Mouse (Mus musculus): Measurements from ENCODE around the gene Nipal1. TPM values are rescaled to one million over a fixed set of nuclear protein-coding genes. Genes with fewer than 3 reads are reported as not detected.
A peak's percentile ranks its signal among the peaks of the same experiment; 100 is the strongest.

Gene Nipal1
- 0.10 and 0.68 TPM in 2 replicates for polyA plus RNA-seq (2016; fragmentation: Nextera tagmentation; extraction: Ambion mirVana)

DNA sequence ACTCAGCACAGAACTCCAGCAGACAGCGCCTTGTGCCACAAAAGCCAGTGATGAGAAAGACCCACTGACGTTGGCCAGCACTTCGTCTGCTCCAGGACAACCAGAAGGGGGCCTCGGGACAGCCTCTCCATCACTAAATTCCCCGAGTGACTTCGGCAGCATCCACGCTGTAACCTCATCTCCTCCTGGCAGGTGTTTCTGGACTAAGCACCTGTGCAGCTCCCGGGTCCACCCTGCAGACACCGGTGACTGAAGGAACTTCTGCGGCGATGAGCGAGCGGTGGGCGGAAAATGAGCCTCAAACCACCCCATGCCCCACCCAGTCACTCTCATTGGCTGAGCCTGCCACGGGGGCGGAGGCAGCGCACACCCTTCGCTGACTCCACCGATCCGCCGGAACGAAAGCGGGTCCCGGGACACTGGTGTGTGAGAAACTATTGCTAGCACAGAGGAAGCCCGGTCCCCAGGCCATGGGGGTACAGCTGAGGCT is at the start of gene Nipal1:
Gene Nipal1, plus strand, starts transcription at position 378 of the 490 bp plus-strand sequence.
- no peaks in the 10 kb centered on the region for H3K9me3 ChIP-seq
- WGBS, result 1% methylated on average over 25 of the region's 25 CpGs
- H3K27ac ChIP-seq, result no peak within 1 kb of the TSS
- no peaks in the 10 kb centered on the region for H3K36me3 ChIP-seq
- peak; percentile 91 for DNase-seq (ENCODE audit: low spot score)
- H3K4me1 ChIP-seq, result peaks cover 12% of the 10 kb centered on the region
- peak within 1 kb of the TSS; percentile 66 for H3K4me3 ChIP-seq
- H3K27me3 ChIP-seq (ENCODE audit: insufficient read depth, poor library complexity, severe bottlenecking), result peaks cover 43% of the 10 kb centered on the region

DNA sequence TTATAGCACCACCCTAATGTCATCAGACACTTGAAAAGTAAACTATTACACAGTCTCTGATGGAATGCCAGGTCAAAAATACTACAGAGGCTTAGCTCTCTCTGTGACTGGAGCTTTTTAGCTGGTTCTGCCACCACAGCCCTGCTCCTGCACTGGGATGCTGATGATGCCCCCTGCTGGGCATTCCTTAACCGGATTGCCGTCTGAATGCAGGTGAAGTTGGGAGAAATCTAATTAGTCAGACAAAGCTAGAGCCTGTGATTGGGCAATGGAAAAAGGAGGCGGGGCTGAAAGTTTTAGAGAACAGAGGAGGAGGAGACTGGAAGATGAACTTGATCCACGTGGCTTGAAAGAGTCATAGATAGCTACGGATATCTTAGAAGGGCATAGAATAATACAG is 46.6 kb upstream of the Nipal1 start:
- Histone ChIP-seq H3K27me3 (ENCODE audit: insufficient read depth, poor library complexity, severe bottlenecking) (no peaks in the 10 kb centered on the region), H3K36me3 (no peaks in the 10 kb centered on the region), H3K27ac (no peak overlapping the region), H3K4me3 (no peak overlapping the region), H3K4me1 (no peaks in the 10 kb centered on the region), H3K9me3 (no peaks in the 10 kb centered on the region)
- DNase-seq (ENCODE audit: low spot score), result peak; percentile 78
- 12% methylated on average over 5 of the region's 5 CpGs for WGBS

DNA sequence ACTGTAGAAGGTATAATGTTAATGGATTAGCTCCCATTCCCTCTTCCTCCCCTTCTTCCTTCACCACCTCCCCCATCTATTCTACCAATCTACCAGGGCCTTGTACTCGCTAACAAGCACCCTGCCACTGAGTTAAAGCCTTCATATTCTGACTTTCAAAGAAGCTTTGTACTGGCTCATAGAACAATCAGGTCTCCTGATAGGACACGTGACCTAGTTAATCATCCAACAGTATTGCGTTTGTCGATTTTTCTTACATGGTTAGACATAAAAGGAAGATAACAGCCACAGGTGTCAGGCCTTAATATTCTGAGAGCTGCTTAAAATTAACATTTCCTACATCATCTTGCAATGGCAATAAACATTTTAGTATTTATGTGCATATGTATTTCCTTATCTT is 44.5 kb upstream of the Nipal1 start:
- H3K27me3 ChIP-seq (ENCODE audit: insufficient read depth, poor library complexity, severe bottlenecking), result no peaks in the 10 kb centered on the region
- DNase-seq (ENCODE audit: low spot score), result no peak
- H3K27ac ChIP-seq, result no peak overlapping the region
- no peaks in the 10 kb centered on the region for H3K36me3 ChIP-seq
- H3K9me3 ChIP-seq, result no peaks in the 10 kb centered on the region
- H3K4me1 ChIP-seq, result no peaks in the 10 kb centered on the region; the same call in 1 of the 2 replicates
- no peak overlapping the region for H3K4me3 ChIP-seq
- 86% methylated on average over 4 of the region's 4 CpGs for WGBS

DNA sequence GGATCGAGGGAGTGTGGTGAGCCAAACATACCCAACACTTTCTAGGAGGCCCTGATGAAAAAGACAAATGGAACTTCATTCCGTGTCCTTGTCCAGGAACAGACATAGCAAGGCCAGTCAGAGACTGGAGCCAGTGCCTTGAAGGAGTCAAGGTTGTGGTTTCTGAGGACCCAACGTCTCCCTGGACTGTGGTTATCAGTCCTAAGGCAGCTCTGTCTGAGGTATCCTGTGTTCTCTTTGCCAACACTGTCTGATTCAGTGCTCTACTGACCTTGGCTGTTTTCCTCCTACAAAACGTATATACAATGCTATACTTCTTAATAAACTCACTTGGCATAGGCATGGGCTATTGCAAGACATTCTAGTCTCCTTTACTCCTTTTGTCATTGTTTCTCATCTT is 30.2 kb upstream of the Nipal1 start:
- DNase-seq (ENCODE audit: low spot score), result no peak
- Histone ChIP-seq H3K36me3 (no peaks in the 10 kb centered on the region), H3K27ac (no peak overlapping the region), H3K9me3 (no peaks in the 10 kb centered on the region), H3K27me3 (ENCODE audit: insufficient read depth, poor library complexity, severe bottlenecking) (no peaks in the 10 kb centered on the region), H3K4me3 (no peak overlapping the region), H3K4me1 (no peaks in the 10 kb centered on the region)
- 69% methylated on average over 4 of the region's 4 CpGs for WGBS

DNA sequence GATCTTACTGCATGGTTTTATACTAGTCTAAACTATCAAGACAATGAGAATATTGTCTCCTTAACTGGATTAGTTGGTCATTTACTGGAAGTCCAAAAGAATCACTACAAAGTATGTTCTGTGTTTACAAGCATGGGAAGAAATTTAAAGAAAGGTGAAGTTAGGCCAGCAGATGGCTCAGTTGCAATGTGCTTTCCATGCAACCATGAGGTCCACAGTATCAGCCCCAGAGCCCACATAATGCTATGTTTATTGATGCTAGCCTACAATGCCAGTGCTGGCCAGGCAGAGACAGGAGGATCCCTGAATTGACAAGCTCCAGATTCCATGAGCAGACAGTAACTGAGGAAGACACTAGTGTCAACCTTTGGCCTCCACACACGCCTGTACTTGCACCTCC is 26.6 kb upstream of the Nipal1 start:
- Histone ChIP-seq H3K36me3 (no peaks in the 10 kb centered on the region), H3K27me3 (ENCODE audit: insufficient read depth, poor library complexity, severe bottlenecking) (no peaks in the 10 kb centered on the region), H3K27ac (no peak overlapping the region), H3K4me1 (no peaks in the 10 kb centered on the region), H3K9me3 (no peaks in the 10 kb centered on the region), H3K4me3 (no peak overlapping the region)
- WGBS, result 77% methylated on average over 1 of the region's 1 CpGs
- no peak for DNase-seq (ENCODE audit: low spot score)

DNA sequence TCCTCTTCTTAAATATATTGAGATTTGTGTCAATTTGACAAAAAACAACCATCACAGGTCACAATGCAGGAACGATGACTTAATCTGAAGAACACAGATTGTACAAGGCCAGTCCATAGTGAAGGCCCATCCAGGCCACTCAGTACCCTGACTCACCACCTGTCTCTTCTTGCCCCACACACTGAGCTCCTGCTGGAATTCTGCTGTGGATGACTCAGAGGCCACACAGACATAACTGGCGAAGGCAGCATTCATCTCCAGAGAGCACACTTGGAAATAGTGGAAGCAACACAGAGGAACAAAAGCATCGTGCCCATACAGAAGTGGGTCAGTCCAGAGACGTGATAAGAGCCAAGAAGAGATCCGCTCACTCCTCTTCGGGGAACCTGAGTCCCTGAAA is 17.6 kb upstream of the Nipal1 start:
- Histone ChIP-seq H3K27me3 (ENCODE audit: insufficient read depth, poor library complexity, severe bottlenecking) (no peaks in the 10 kb centered on the region), H3K9me3 (no peaks in the 10 kb centered on the region), H3K4me3 (no peak overlapping the region), H3K27ac (no peak overlapping the region), H3K36me3 (no peaks in the 10 kb centered on the region), H3K4me1 (no peaks in the 10 kb centered on the region)
- no peak for DNase-seq (ENCODE audit: low spot score)
- 75% methylated on average over 6 of the region's 6 CpGs for WGBS

DNA sequence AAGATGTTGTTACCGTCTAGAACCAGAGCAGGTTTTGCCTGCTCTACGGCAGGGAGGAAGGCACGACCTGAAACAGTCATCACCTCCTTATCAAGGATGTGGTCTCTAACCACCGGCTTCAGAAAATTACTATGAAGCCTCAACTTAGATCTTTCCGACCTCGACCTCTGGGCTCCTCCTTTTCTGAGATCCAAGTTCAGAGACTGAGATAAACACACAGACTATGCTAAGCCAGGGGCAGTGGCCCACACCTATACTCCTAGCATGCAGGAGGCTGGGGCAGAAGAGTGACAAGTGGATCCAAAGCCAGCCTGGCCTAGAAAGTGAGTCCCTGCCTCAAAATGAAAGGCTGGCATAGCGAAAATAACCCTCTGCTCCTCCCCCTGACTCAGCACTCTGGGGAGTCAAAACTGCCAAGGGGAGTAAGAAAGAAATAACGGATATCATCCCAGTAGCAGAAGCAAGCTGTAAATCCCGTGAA is 12.8 kb upstream of the Nipal1 start:
- Histone ChIP-seq H3K4me1 (no peaks in the 10 kb centered on the region), H3K4me3 (no peak overlapping the region), H3K36me3 (no peaks in the 10 kb centered on the region), H3K27me3 (ENCODE audit: insufficient read depth, poor library complexity, severe bottlenecking) (no peaks in the 10 kb centered on the region), H3K9me3 (no peaks in the 10 kb centered on the region), H3K27ac (no peak overlapping the region)
- DNase-seq (ENCODE audit: low spot score), result no peak
- WGBS, result 77% methylated on average over 9 of the region's 9 CpGs

DNA sequence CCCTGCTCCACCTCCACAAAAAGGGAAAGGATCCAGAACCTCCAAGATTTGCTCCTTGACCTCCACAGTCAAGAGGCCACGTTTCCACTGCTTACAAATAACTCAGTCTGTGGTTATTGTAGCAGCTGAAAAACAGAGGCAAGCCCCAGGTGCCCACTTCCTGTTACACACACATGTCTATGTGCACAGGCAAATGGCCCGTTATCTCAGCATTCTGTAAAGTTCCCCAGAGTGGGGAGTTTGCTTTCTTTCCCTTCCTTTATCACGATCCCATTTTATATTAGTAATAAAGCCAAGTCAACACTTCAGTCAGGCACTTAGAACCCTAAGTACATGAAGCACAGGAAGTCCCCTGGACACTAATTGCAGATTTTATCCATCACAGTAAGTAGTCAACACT is 11.5 kb upstream of the Nipal1 start:
- no peak for DNase-seq (ENCODE audit: low spot score)
- 66% methylated on average over 3 of the region's 3 CpGs for WGBS

DNA sequence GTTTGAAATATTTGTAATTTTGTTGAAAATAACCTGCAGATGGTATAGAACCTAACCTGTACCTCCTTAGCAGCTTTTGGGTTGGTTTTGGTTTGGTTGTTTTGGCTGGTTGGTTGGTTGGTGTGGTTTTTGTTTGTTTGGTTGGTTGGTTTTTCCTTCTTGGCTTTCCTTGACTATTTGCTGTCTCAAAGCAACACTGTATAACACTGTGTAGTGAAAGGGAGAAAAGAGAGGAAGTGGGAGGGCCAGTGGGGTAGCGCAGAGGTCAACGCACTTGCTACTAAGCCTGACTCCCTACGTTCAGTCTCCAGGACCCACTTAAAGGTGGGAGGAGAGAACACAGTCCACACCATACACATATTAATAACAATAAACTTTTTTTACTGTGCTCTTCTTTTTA is 11.0 kb upstream of the Nipal1 start:
- no peaks in the 10 kb centered on the region for H3K4me1 ChIP-seq
- H3K36me3 ChIP-seq, result no peaks in the 10 kb centered on the region
- no peak overlapping the region for H3K4me3 ChIP-seq
- no peaks in the 10 kb centered on the region for H3K9me3 ChIP-seq
- H3K27me3 ChIP-seq (ENCODE audit: insufficient read depth, poor library complexity, severe bottlenecking), result no peaks in the 10 kb centered on the region
- H3K27ac ChIP-seq, result no peak overlapping the region
- WGBS, result 84% methylated on average over 3 of the region's 3 CpGs
- DNase-seq (ENCODE audit: low spot score), result no peak

More for the DNA sequence above, 11.5 kb upstream of the Nipal1 start:
- Histone ChIP-seq H3K9me3 (no peaks in the 10 kb centered on the region), H3K27me3 (ENCODE audit: insufficient read depth, poor library complexity, severe bottlenecking) (no peaks in the 10 kb centered on the region), H3K4me1 (no peaks in the 10 kb centered on the region), H3K4me3 (no peak overlapping the region), H3K36me3 (no peaks in the 10 kb centered on the region), H3K27ac (no peak overlapping the region)

DNA sequence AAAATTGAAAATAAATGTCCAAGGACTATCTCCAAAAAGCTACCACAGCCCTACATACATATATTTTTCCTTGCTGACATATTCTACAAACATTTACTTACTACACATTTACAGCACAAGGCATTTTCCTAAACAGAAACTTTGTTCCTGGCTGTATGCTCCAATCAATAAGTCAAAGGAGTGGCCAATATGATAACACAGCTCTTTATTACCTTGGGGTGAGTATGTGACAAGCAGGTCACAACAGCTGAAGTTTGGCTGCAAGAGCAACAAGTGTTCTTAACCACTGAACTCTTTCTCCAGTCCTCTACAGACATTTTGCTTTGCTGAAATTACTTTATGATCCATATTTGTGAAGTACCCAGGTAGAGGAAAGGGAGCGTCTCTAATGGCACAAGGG is 7.5 kb upstream of the Nipal1 start:
- WGBS, result 91% methylated on average over 1 of the region's 1 CpGs
- no peaks in the 10 kb centered on the region for H3K36me3 ChIP-seq
- H3K4me1 ChIP-seq, result no peaks in the 10 kb centered on the region
- no peaks in the 10 kb centered on the region for H3K9me3 ChIP-seq
- no peak for DNase-seq (ENCODE audit: low spot score)
- no peak overlapping the region for H3K4me3 ChIP-seq
- no peak overlapping the region for H3K27ac ChIP-seq
- H3K27me3 ChIP-seq (ENCODE audit: insufficient read depth, poor library complexity, severe bottlenecking), result peaks cover 10% of the 10 kb centered on the region; the same call in 1 of the 2 replicates

DNA sequence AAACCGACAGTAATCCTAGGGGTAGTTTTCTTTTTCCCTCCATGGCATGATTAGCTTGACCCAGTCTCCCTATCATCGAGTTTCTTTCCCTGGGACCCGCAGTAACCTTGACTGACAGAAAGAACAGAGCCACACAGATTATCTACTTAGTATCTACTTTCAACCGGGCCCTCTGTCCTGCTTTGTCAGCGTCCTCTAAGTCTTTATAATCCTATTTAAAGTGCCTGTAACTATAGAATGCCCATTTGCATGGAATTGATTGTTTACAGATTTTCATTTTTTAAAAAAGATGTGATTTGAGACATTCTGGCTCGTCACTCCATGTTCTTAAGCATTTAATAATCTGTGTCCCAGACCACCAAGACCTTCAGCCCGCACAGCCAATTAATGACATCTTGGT is 3.9 kb upstream of the Nipal1 start:
- WGBS, result 67% methylated on average over 7 of the region's 7 CpGs
- no peak for DNase-seq (ENCODE audit: low spot score)

DNA sequence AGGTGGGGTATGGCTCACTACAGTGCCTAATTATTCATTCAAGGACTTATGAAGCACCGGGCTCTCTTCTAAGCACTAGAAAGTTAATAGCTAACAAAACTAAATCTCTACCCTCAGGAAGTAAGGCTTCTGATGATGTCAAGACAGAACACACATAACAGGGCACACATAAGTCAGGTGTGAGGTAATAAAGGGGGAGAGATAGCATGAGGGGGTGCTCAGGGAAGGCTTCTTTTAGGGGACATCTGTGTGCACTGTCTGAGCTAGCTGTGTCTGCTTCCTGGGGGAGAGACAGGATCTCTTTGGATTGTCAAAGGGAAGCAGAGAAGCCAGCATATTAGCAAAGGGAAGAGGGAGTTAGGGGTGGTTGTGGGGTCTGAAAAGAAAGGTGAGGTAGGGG is 3.4 kb upstream of the Nipal1 start, which contains the start of gene Cnga1:
Gene Cnga1, minus strand, starts transcription at position 101 of the 400 bp plus-strand sequence.
- H3K4me1 ChIP-seq, result peaks cover 12% of the 10 kb centered on the region
- no peak for DNase-seq (ENCODE audit: low spot score)
- WGBS, result 95% methylated on average over 1 of the region's 1 CpGs
- no peak within 1 kb of the TSS for H3K4me3 ChIP-seq
- H3K9me3 ChIP-seq, result no peaks in the 10 kb centered on the region
- H3K27ac ChIP-seq, result no peak within 1 kb of the TSS
- no peaks in the 10 kb centered on the region for H3K36me3 ChIP-seq
- H3K27me3 ChIP-seq (ENCODE audit: insufficient read depth, poor library complexity, severe bottlenecking), result peaks cover 38% of the 10 kb centered on the region

More for the DNA sequence above, 3.9 kb upstream of the Nipal1 start:
- Histone ChIP-seq H3K4me3 (no peak overlapping the region), H3K4me1 (peaks cover 12% of the 10 kb centered on the region), H3K27me3 (ENCODE audit: insufficient read depth, poor library complexity, severe bottlenecking) (peaks cover 33% of the 10 kb centered on the region), H3K9me3 (no peaks in the 10 kb centered on the region), H3K27ac (no peak overlapping the region), H3K36me3 (no peaks in the 10 kb centered on the region)

DNA sequence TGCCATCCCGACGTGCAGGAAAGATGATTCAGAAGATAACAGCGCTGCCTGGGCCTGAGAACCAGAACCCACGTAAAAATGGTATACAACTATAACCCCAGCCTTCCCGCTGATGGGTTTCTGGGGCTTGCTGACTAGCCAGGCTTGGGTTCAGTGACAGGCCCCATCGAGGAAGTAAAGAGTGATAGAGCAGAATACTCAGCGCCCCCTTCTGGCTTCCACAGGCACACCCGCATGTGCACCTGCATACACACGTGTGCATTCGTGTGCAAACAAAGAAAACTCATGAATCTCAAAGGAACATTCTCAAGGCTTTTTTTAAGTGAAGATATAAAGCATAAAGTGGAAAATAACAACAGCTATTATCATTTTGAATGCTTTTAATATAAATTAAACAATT is 1.5 kb upstream of the Nipal1 start:
- Histone ChIP-seq H3K4me3 (no peak overlapping the region), H3K27me3 (ENCODE audit: insufficient read depth, poor library complexity, severe bottlenecking) (peaks cover 43% of the 10 kb centered on the region), H3K9me3 (no peaks in the 10 kb centered on the region), H3K36me3 (no peaks in the 10 kb centered on the region), H3K4me1 (peaks cover 12% of the 10 kb centered on the region), H3K27ac (no peak overlapping the region)
- 43% methylated on average over 10 of the region's 10 CpGs for WGBS
- no peak for DNase-seq (ENCODE audit: low spot score)

DNA sequence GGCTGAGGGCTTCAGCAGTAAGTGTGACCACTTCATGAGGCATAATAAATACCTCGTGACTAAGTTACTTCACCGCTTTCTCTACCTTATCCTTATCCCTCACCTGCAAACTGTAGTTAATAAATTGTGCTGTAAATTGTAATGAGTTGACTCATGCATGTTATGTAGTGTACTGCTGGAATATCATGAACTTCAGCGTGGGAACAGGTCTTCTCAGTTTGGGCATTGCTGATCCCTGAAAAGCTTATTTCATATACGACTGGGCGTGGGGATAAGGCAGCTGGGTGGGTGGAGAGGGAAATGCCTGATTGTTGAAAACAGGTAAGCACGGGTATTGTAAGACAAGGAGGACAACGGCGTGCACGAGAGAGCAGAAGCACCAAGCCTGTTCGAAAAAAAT is 599 bp upstream of the Nipal1 start:
- H3K27me3 ChIP-seq (ENCODE audit: insufficient read depth, poor library complexity, severe bottlenecking), result peaks cover 43% of the 10 kb centered on the region
- no peaks in the 10 kb centered on the region for H3K36me3 ChIP-seq
- no peak for DNase-seq (ENCODE audit: low spot score)
- H3K27ac ChIP-seq, result no peak overlapping the region
- H3K9me3 ChIP-seq, result no peaks in the 10 kb centered on the region
- 30% methylated on average over 10 of the region's 10 CpGs for WGBS
- H3K4me3 ChIP-seq, result peak overlapping the region; percentile 66
- peaks cover 12% of the 10 kb centered on the region for H3K4me1 ChIP-seq

Measured in heart, embryonic 10.5 days (tissue).